Mouse (Mus musculus) neutrophil, adult 5-6 weeks (primary cell): ENCODE data around the gene Gnai2. TPM values are rescaled to one million over a fixed set of nuclear protein-coding genes. Genes with fewer than 3 reads are reported as not detected.

Experiments
- total RNA-seq: library from RNA; stranded (forward); fragments of 200-1000 nt; gene quantifications from 2 replicates; pipeline ENCODE4 v1.2.3, GENCODE M21; 2017

Gnai2 gene
- total RNA-seq, 1 experiment from 2014 or later, result 1,081 TPM

Other genes starting within 250 kb of the Gnai2 start
- gene Cacna2d2, start 235.8 kb downstream of the Gnai2 start, total RNA-seq, result 0.49 and 0.58 TPM in 2 replicates
- 18.6 and 20.4 TPM in 2 replicates for gene Tmem115, start 101.4 kb downstream of the Gnai2 start, total RNA-seq
- 9.2 and 11.7 TPM in 2 replicates for gene Cyb561d2, start 93.2 kb downstream of the Gnai2 start, total RNA-seq
- gene Nprl2, start 93.1 kb downstream of the Gnai2 start, total RNA-seq, result 29.4 and 36.7 TPM in 2 replicates
- gene Zmynd10, start 88.1 kb downstream of the Gnai2 start, total RNA-seq, result 0.86 TPM in 1 of 2 replicates, not detected in the other
- 70.8 and 78.2 TPM in 2 replicates for gene Rassf1, start 83.8 kb downstream of the Gnai2 start, total RNA-seq
- gene Tusc2, start 72.1 kb downstream of the Gnai2 start, total RNA-seq, result 20.4 and 23.9 TPM in 2 replicates
- gene Hyal2, start 67.4 kb downstream of the Gnai2 start, total RNA-seq, result 0.93 and 1.1 TPM in 2 replicates
- gene Hyal1, start 58.4 kb downstream of the Gnai2 start, total RNA-seq, result 2.6 and 2.8 TPM in 2 replicates
- gene Naa80, start 56.5 kb downstream of the Gnai2 start, total RNA-seq, result 8.0 and 8.7 TPM in 2 replicates
- 2.2 TPM in 1 of 2 replicates, not detected in the other for gene Hyal3, start 54.5 kb downstream of the Gnai2 start, total RNA-seq
- 11.2 and 20.1 TPM in 2 replicates for gene Ifrd2, start 47.7 kb downstream of the Gnai2 start, total RNA-seq
- gene Sema3b, start 26.1 kb downstream of the Gnai2 start, total RNA-seq, result 0.12 TPM in 2 replicates
- not detected in 2 replicates for gene Slc38a3, start 34.2 kb upstream of the Gnai2 start, total RNA-seq
- 1.7 TPM in 1 of 2 replicates, not detected in the other for gene Gnat1, start 44.3 kb upstream of the Gnai2 start, total RNA-seq
- gene Sema3f, start 75.1 kb upstream of the Gnai2 start, total RNA-seq, result 0.12 and 0.35 TPM in 2 replicates
- gene Rbm5, start 135.6 kb upstream of the Gnai2 start, total RNA-seq, result 662 and 675 TPM in 2 replicates
- gene Rbm6, start 237.9 kb upstream of the Gnai2 start, total RNA-seq, result 178 and 218 TPM in 2 replicates